Mouse (Mus musculus) embryonic facial prominence, embryonic 12.5 days (tissue): ENCODE data around the gene Nebl. TPM values are rescaled to one million over a fixed set of nuclear protein-coding genes. Genes with fewer than 3 reads are reported as not detected.

ENCODE experiments used
- ATAC-seq: fragments of 200-750 bp; cut with Nextera tagmentation; 2 replicates; pipeline ENCODE4 v1.8.0; 2017; ENCODE audit not compliant: insufficient number of reproducible peaks, insufficient read depth, low FRiP score, low TSS enrichment
- H3K27ac ChIP-seq: fragments of 300-500 bp; sonication (generic); 2 replicates; pipeline ENCODE4 v1.5.1; 2016; ENCODE audit warnings: mild to moderate bottlenecking
- H3K27me3 ChIP-seq: fragments of 300-500 bp; sonication (generic); 2 replicates; pipeline ENCODE4 v1.6.1; 2016; ENCODE audit warnings: mild to moderate bottlenecking, moderate library complexity
- H3K36me3 ChIP-seq: fragments of 300-500 bp; sonication (generic); 2 replicates; pipeline ENCODE4 v1.6.1; 2016; ENCODE audit warnings: mild to moderate bottlenecking
- H3K4me1 ChIP-seq: fragments of 300-500 bp; sonication (generic); 2 replicates; pipeline ENCODE4 v1.6.1; 2016
- H3K4me2 ChIP-seq: fragments of 300-500 bp; sonication (generic); replicated peaks from 2 replicates; pipeline ENCODE4 v1.6.1; 2016; ENCODE audit warnings: mild to moderate bottlenecking, moderate library complexity
- H3K4me3 ChIP-seq: fragments of 300-500 bp; sonication (generic); 2 replicates; pipeline ENCODE4 v1.5.1; 2016; ENCODE audit warnings: mild to moderate bottlenecking
- H3K9ac ChIP-seq: fragments of 300-500 bp; sonication (generic); 2 replicates; pipeline ENCODE4 v1.6.1; 2016; ENCODE audit warnings: mild to moderate bottlenecking, moderate library complexity
- H3K9me3 ChIP-seq: fragments of 300-500 bp; sonication (generic); 2 replicates; pipeline ENCODE4 v1.6.1; 2016; ENCODE audit warnings: mild to moderate bottlenecking, moderate library complexity
- WGBS: fragments of 180-500 bp; shearing (Covaris S2); methylation state at CpG from one replicate; pipeline ENCODE4 v1.1.7; 2016; 5-methylcytosine and 5-hydroxymethylcytosine counted together
- polyA plus RNA-seq: library from polyadenylated mRNA; unstranded; fragments of >200 nt; fragmentation: Nextera tagmentation; extraction: Ambion mirVana; gene quantifications from 2 replicates; pipeline ENCODE4 v1.2.1, GENCODE M21; 2016

Nebl gene
- polyA plus RNA-seq, 1 experiment from 2014 or later = 9.4 TPM

DNA sequence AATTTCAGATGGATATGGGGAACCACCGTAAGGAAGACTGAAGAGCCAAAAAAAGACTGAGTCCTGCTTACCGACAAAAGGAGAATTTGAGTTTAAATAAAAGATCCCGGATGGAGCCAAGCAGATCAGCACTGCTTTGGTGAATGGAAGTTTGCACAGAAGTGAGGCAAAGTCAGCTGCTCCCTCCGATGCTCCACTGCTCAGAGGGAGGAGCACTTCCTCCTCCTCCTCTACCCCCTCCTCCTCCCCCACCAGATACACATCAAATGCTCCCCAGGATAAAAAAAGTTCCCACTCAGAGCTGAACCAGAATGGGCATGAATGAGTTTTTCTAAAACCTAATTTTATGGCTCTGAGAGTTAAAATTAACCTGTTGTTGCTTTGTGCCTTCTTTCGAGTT is 73.1 kb downstream of the Nebl start:
- ATAC-seq = no peak
- Histone ChIP-seq H3K9me3 (no peaks in the 10 kb centered on the region), H3K27me3 (no peaks in the 10 kb centered on the region), H3K4me1 (no peaks in the 10 kb centered on the region), H3K4me3 (no peak overlapping the region), H3K4me2 (no peak overlapping the region), H3K27ac (no peak overlapping the region), H3K36me3 (no peaks in the 10 kb centered on the region), H3K9ac (no peak overlapping the region)
- 69% methylated on average over 5 of the region's 5 CpGs for WGBS

GRCm38 (mm10) chr2:17650147-17650834 is 81.0 kb downstream of the Nebl start:
- Histone ChIP-seq H3K36me3 (no peaks in the 10 kb centered on the region), H3K4me2 (no peak overlapping the region), H3K4me3 (no peak overlapping the region), H3K9ac (no peak overlapping the region), H3K27me3 (no peaks in the 10 kb centered on the region), H3K4me1 (no peaks in the 10 kb centered on the region), H3K9me3 (no peaks in the 10 kb centered on the region), H3K27ac (no peak overlapping the region)
- ATAC-seq = no peak
- WGBS = 62% methylated on average over 10 of the region's 10 CpGs

- H3K9ac ChIP-seq = no peak overlapping the region
- WGBS = 36% methylated on average over 3 of the region's 3 CpGs
- no peaks in the 10 kb centered on the region for H3K27me3 ChIP-seq
Measured at GRCm38 (mm10) chr2:17649728-17650127, 81.5 kb downstream of the Nebl start.

GRCm38 (mm10) chr2:17644282-17645262 is 86.7 kb downstream of the Nebl start:
- Histone ChIP-seq H3K27me3 (no peaks in the 10 kb centered on the region), H3K9ac (no peak overlapping the region), H3K36me3 (no peaks in the 10 kb centered on the region), H3K4me3 (no peak overlapping the region), H3K27ac (no peak overlapping the region), H3K9me3 (no peaks in the 10 kb centered on the region), H3K4me2 (no peak overlapping the region), H3K4me1 (no peaks in the 10 kb centered on the region)
- ATAC-seq = no peak
- 27% methylated on average over 3 of the region's 3 CpGs for WGBS

More at GRCm38 (mm10) chr2:17649728-17650127, 81.5 kb downstream of the Nebl start:
- no peaks in the 10 kb centered on the region for H3K9me3 ChIP-seq
- H3K4me1 ChIP-seq = no peaks in the 10 kb centered on the region
- H3K36me3 ChIP-seq = no peaks in the 10 kb centered on the region
- H3K4me3 ChIP-seq = no peak overlapping the region
- H3K27ac ChIP-seq = no peak overlapping the region
- no peak for ATAC-seq
- no peak overlapping the region for H3K4me2 ChIP-seq

DNA sequence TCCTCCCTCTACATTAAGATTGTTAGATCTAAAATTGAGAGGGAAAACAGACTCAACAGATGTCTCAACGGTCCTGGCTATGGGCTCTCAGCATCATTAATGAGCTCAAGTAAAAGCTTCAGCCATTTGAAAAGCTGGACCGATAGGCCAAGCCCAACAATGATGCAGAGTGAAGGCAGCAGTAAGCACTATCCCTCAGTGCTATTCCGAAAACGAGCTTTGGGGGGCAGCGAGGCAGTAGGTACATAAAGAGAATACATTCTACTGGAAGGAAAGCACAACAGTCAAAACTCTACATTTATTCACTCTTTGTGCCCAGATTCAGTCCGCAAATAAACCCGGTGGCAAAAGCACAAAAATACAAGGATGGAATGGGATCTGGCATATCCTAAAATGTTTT is 87.4 kb downstream of the Nebl start:
- Histone ChIP-seq H3K36me3 (no peaks in the 10 kb centered on the region), H3K27me3 (no peaks in the 10 kb centered on the region), H3K9me3 (no peaks in the 10 kb centered on the region), H3K4me2 (no peak overlapping the region), H3K4me1 (no peaks in the 10 kb centered on the region), H3K4me3 (no peak overlapping the region), H3K9ac (no peak overlapping the region), H3K27ac (no peak overlapping the region)
- no peak for ATAC-seq
- WGBS = 60% methylated on average over 7 of the region's 7 CpGs

DNA sequence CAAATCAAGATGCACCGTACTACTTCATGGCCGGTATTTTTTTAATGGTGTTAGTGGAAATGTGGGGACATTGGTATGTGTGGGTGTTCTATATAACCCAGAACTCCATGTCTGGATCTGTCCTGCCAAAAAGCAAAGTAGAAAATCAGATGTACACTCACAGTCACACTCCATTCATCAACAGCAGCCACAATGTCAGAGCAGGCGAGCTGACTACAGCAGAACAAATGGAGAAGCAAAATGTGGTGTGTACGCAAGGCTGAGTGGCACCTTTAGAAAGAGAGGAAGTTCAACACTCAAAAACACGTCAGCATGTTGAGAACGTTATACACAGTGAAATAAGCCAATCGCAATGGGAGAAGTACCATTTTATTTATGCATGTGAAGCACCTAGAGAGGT is 88.5 kb downstream of the Nebl start:
- ATAC-seq = no peak

GRCm38 (mm10) chr2:17640861-17641260 is 90.4 kb downstream of the Nebl start:
- Histone ChIP-seq H3K4me2 (no peak overlapping the region), H3K9me3 (no peaks in the 10 kb centered on the region), H3K4me3 (no peak overlapping the region), H3K36me3 (no peaks in the 10 kb centered on the region), H3K9ac (no peak overlapping the region), H3K27ac (no peak overlapping the region), H3K27me3 (no peaks in the 10 kb centered on the region), H3K4me1 (no peaks in the 10 kb centered on the region)
- 78% methylated on average over 4 of the region's 4 CpGs for WGBS
- no peak for ATAC-seq

More for the DNA sequence above, 88.5 kb downstream of the Nebl start:
- Histone ChIP-seq H3K4me1 (no peaks in the 10 kb centered on the region), H3K4me2 (no peak overlapping the region), H3K9ac (no peak overlapping the region), H3K4me3 (no peak overlapping the region), H3K9me3 (no peaks in the 10 kb centered on the region), H3K27ac (no peak overlapping the region), H3K27me3 (no peaks in the 10 kb centered on the region), H3K36me3 (no peaks in the 10 kb centered on the region)
- WGBS = 84% methylated on average over 7 of the region's 7 CpGs

GRCm38 (mm10) chr2:17638631-17639030 is 92.6 kb downstream of the Nebl start:
- Histone ChIP-seq H3K4me2 (no peak overlapping the region), H3K9ac (no peak overlapping the region), H3K9me3 (no peaks in the 10 kb centered on the region), H3K4me1 (no peaks in the 10 kb centered on the region), H3K36me3 (no peaks in the 10 kb centered on the region), H3K4me3 (no peak overlapping the region), H3K27me3 (no peaks in the 10 kb centered on the region), H3K27ac (no peak overlapping the region)
- WGBS = 28% methylated on average over 5 of the region's 5 CpGs
- ATAC-seq = no peak

DNA sequence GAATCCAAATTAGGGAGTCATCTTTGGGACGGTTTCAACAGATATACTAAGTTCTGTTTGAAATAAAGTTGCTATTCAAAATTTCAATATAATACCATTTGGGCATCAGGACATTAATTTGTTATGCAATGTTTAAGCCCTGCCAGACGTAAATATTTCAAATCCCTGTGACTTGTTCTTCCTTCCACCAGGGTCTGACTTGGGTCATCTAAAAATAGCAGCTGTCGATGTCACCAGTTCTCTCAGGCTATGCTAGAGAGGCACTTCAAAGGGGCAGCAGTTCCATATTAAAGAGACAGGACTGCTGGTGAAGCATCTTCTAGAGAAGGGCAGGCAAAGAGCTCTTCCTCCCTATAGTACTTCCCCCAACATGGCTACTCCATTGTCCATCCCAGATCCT is 107.3 kb downstream of the Nebl start:
- H3K27me3 ChIP-seq = no peaks in the 10 kb centered on the region
- H3K9me3 ChIP-seq = no peaks in the 10 kb centered on the region
- H3K4me3 ChIP-seq = no peak overlapping the region
- no peak overlapping the region for H3K4me2 ChIP-seq
- H3K4me1 ChIP-seq = no peaks in the 10 kb centered on the region
- ATAC-seq = no peak
- no peak overlapping the region for H3K27ac ChIP-seq
- no peaks in the 10 kb centered on the region for H3K36me3 ChIP-seq
- H3K9ac ChIP-seq = no peak overlapping the region
- 57% methylated on average over 3 of the region's 3 CpGs for WGBS

- no peak overlapping the region for H3K27ac ChIP-seq
- 73% methylated on average over 3 of the region's 3 CpGs for WGBS
- no peaks in the 10 kb centered on the region for H3K36me3 ChIP-seq
- no peak overlapping the region for H3K4me3 ChIP-seq
- no peaks in the 10 kb centered on the region for H3K4me1 ChIP-seq
- H3K4me2 ChIP-seq = no peak overlapping the region
- no peaks in the 10 kb centered on the region for H3K27me3 ChIP-seq
- ATAC-seq = no peak
- no peaks in the 10 kb centered on the region for H3K9me3 ChIP-seq
- no peak overlapping the region for H3K9ac ChIP-seq
Measured at GRCm38 (mm10) chr2:17610259-17610658, 121.0 kb downstream of the Nebl start.

GRCm38 (mm10) chr2:17603573-17603972 is 127.7 kb downstream of the Nebl start:
- H3K36me3 ChIP-seq = no peaks in the 10 kb centered on the region
- no peaks in the 10 kb centered on the region for H3K4me1 ChIP-seq
- no peak overlapping the region for H3K4me3 ChIP-seq
- H3K9me3 ChIP-seq = no peaks in the 10 kb centered on the region
- WGBS = 60% methylated on average over 4 of the region's 4 CpGs
- no peak overlapping the region for H3K4me2 ChIP-seq
- H3K27ac ChIP-seq = no peak overlapping the region
- no peak for ATAC-seq
- H3K27me3 ChIP-seq = no peaks in the 10 kb centered on the region
- no peak overlapping the region for H3K9ac ChIP-seq

- no peaks in the 10 kb centered on the region for H3K9me3 ChIP-seq
- no peaks in the 10 kb centered on the region for H3K4me1 ChIP-seq
- no peaks in the 10 kb centered on the region for H3K36me3 ChIP-seq
- no peaks in the 10 kb centered on the region for H3K27me3 ChIP-seq
- 69% methylated on average over 2 of the region's 2 CpGs for WGBS
- no peak overlapping the region for H3K9ac ChIP-seq
- no peak for ATAC-seq
- no peak overlapping the region for H3K4me3 ChIP-seq
- no peak overlapping the region for H3K27ac ChIP-seq
- no peak overlapping the region for H3K4me2 ChIP-seq
Measured at GRCm38 (mm10) chr2:17600652-17601051, 130.6 kb downstream of the Nebl start.
